Mouse (Mus musculus) kidney, embryonic 16.5 days (tissue): ENCODE results near the gene Ppp1r14c. TPM values are rescaled to one million over a fixed set of nuclear protein-coding genes. Genes with fewer than 3 reads are reported as not detected.
"Not testable (repeated sequence)": the region's sequence is repeated elsewhere in the genome, so short reads cannot be mapped to it uniquely, and the experiment has no call there.

Source experiments
- ATAC-seq: fragments of 200-750 bp; cut with Nextera tagmentation; 2 replicates; pipeline ENCODE4 v1.8.0; 2017; ENCODE audit warnings: moderate TSS enrichment; ENCODE audit not compliant: low FRiP score, low TSS enrichment
- H3K27ac ChIP-seq: fragments of 300-500 bp; sonication (generic); 2 replicates; pipeline ENCODE4 v1.5.1; 2014; ENCODE audit warnings: low read length
- H3K27me3 ChIP-seq: fragments of 300-500 bp; sonication (generic); 2 replicates; pipeline ENCODE4 v1.6.1; 2014; ENCODE audit warnings: low read length, control low read depth, mixed read lengths; ENCODE audit not compliant: insufficient read depth
- H3K36me3 ChIP-seq: fragments of 300-500 bp; sonication (generic); 2 replicates; pipeline ENCODE4 v1.6.1; 2014; ENCODE audit warnings: low read length, control low read depth, mixed read lengths; ENCODE audit not compliant: insufficient read depth
- H3K4me1 ChIP-seq: fragments of 300-500 bp; sonication (generic); 2 replicates; pipeline ENCODE4 v1.6.1; 2014; ENCODE audit warnings: low read length, control low read depth, mixed read lengths; ENCODE audit not compliant: insufficient read depth
- H3K4me2 ChIP-seq: fragments of 300-500 bp; sonication (generic); replicated peaks from 2 replicates; pipeline ENCODE4 v1.6.1; 2014; ENCODE audit warnings: low read depth, low read length
- H3K4me3 ChIP-seq: fragments of 300-500 bp; sonication (generic); 2 replicates; pipeline ENCODE4 v1.5.1; 2014; ENCODE audit warnings: mild to moderate bottlenecking, low read length
- H3K9ac ChIP-seq: fragments of 300-500 bp; sonication (generic); replicated peaks from 2 replicates; pipeline ENCODE4 v1.6.1; 2014; ENCODE audit warnings: low read length
- H3K9me3 ChIP-seq: fragments of 300-500 bp; sonication (generic); 2 replicates; pipeline ENCODE4 v1.6.1; 2016; ENCODE audit warnings: low read length, control low read depth
- whole genome bisulfite sequencing: fragments of 180-500 bp; shearing (Covaris S2); extraction: QIAGEN DNeasy Blood & Tissue Kit; methylation state at CpG from one replicate; pipeline ENCODE4 v1.1.7; 2014; 5-methylcytosine and 5-hydroxymethylcytosine counted together
- polyA plus RNA-seq: library from polyadenylated mRNA; unstranded; fragments of >200 nt; fragmentation: Nextera tagmentation; extraction: Ambion mirVana; gene quantifications from 2 replicates; pipeline ENCODE4 v1.2.1, GENCODE M21; 2015

Ppp1r14c gene
- polyA plus RNA-seq, 1 experiment from 2014 or later = 8.0 TPM

- Histone ChIP-seq H3K36me3 (no peaks in the 10 kb centered on the region), H3K9me3 (no peaks in the 10 kb centered on the region), H3K4me3 (no peak overlapping the region), H3K4me1 (no peaks in the 10 kb centered on the region), H3K27ac (no peak overlapping the region), H3K9ac (no peak overlapping the region), H3K27me3 (no peaks in the 10 kb centered on the region), H3K4me2 (no peak overlapping the region)
- no peak for ATAC-seq
- 83% methylated on average over 3 of the region's 3 CpGs for WGBS
Observed at GRCm38 (mm10) chr10:3452822-3453475, 87.1 kb downstream of the Ppp1r14c start.

GRCm38 (mm10) chr10:3458686-3459085 lies 92.8 kb downstream of the Ppp1r14c start:
- no peak for ATAC-seq
- no peak overlapping the region for H3K4me2 ChIP-seq
- no peak overlapping the region for H3K9ac ChIP-seq
- H3K4me1 ChIP-seq = no peaks in the 10 kb centered on the region
- no peaks in the 10 kb centered on the region for H3K9me3 ChIP-seq
- no peaks in the 10 kb centered on the region for H3K27me3 ChIP-seq
- H3K27ac ChIP-seq = no peak overlapping the region
- no peak overlapping the region for H3K4me3 ChIP-seq
- whole genome bisulfite sequencing = 80% methylated on average over 1 of the region's 1 CpGs
- no peaks in the 10 kb centered on the region for H3K36me3 ChIP-seq

GRCm38 (mm10) chr10:3460841-3461240 lies 95.0 kb downstream of the Ppp1r14c start:
- no peak overlapping the region for H3K9ac ChIP-seq
- H3K36me3 ChIP-seq = no peaks in the 10 kb centered on the region
- no peak overlapping the region for H3K27ac ChIP-seq
- H3K4me1 ChIP-seq = no peaks in the 10 kb centered on the region
- H3K4me3 ChIP-seq = no peak overlapping the region
- no peaks in the 10 kb centered on the region for H3K27me3 ChIP-seq
- no peak overlapping the region for H3K4me2 ChIP-seq
- H3K9me3 ChIP-seq = no peaks in the 10 kb centered on the region
- 86% methylated on average over 1 of the region's 1 CpGs for WGBS
- ATAC-seq = no peak

DNA sequence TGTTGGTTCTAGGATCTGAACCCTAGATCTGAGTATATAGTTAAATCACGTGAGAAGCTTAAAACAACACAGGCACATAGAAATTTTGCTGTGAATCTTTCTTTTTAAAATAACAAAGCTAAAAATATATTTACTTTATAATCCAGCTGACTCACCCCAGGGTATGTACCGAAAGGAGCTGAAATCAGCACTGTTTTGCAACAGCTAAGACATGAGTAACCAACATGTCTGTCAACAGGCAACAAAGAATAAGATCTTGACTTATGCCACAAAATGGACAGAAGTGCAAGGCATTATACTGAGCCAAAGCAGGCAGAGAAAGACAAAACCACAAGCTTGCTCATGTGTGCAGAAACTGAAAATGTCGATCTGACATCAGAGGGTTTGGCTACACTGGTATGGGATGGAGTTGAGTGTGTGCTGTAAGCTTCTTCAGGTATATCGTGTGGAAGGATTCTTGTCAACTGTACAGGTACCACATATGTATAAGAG lies 100.3 kb downstream of the Ppp1r14c start:
- 81% methylated on average over 4 of the region's 4 CpGs for WGBS
- Histone ChIP-seq H3K4me2 (no peak overlapping the region), H3K36me3 (no peaks in the 10 kb centered on the region), H3K4me1 (0 out of 2 replicates have a peak, but pooled peaks cover 9% of the 10 kb centered on the region), H3K4me3 (no peak overlapping the region), H3K9me3 (no peaks in the 10 kb centered on the region), H3K27ac (no peak overlapping the region), H3K9ac (no peak overlapping the region), H3K27me3 (no peaks in the 10 kb centered on the region)
- ATAC-seq = no peak

DNA sequence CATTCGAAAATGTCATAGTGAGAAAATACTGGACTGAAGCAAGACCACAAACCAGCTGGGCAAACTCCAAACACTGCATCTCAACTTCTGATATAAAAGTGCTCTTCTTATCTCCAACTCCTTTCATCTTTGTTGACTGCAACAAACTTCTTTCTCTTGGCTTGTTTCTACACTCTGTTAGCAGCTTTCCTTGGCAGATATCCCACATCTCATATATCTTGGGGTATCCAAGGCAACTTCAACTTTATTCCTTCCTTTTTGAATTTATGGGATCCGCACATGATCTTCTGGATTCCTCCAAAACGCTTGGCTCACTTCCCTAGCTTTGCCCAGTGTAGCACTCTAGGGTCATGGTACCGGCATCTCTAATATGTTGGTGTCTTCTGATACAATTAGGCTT lies 102.7 kb downstream of the Ppp1r14c start:
- no peaks in the 10 kb centered on the region for H3K9me3 ChIP-seq
- 62% methylated on average over 4 of the region's 4 CpGs for WGBS
- no peak overlapping the region for H3K4me3 ChIP-seq
- H3K9ac ChIP-seq = no peak overlapping the region
- 0 out of 2 replicates have a peak, but pooled peaks cover 9% of the 10 kb centered on the region for H3K4me1 ChIP-seq
- no peak overlapping the region for H3K4me2 ChIP-seq
- no peak overlapping the region for H3K27ac ChIP-seq
- no peaks in the 10 kb centered on the region for H3K27me3 ChIP-seq
- no peaks in the 10 kb centered on the region for H3K36me3 ChIP-seq
- ATAC-seq = no peak

- no peak overlapping the region for H3K9ac ChIP-seq
- H3K4me3 ChIP-seq = no peak overlapping the region
- H3K27ac ChIP-seq = no peak overlapping the region
- 60% methylated on average over 1 of the region's 1 CpGs for WGBS
- no peaks in the 10 kb centered on the region for H3K36me3 ChIP-seq
- H3K9me3 ChIP-seq = no peaks in the 10 kb centered on the region
- no peaks in the 10 kb centered on the region for H3K27me3 ChIP-seq
- no peak for ATAC-seq
- no peak overlapping the region for H3K4me2 ChIP-seq
- no peaks in the 10 kb centered on the region for H3K4me1 ChIP-seq
Observed at GRCm38 (mm10) chr10:3476611-3477010, 110.8 kb downstream of the Ppp1r14c start.

DNA sequence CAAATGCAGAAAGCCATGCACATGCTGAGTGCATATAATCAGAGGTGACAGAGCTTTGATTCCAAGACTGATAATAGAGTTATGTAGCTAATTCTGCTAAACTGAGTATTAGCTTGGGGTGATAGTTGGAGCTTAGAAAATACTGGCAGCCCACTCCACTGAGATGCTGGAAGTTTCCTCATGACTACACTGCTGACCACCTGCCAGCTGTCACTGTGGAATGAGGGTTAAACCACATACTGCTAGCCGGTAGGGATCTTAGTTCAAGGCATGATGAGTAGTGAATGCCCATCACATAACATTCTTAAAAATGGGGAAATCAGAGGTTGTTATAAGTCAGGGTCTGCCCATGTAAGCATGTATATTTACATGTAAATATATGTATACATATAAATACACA lies 113.9 kb downstream of the Ppp1r14c start:
- no peak overlapping the region for H3K4me3 ChIP-seq
- no peaks in the 10 kb centered on the region for H3K4me1 ChIP-seq
- no peak overlapping the region for H3K4me2 ChIP-seq
- H3K27ac ChIP-seq = no peak overlapping the region
- H3K27me3 ChIP-seq = no peaks in the 10 kb centered on the region
- H3K36me3 ChIP-seq = no peaks in the 10 kb centered on the region
- no peak for ATAC-seq
- H3K9ac ChIP-seq = no peak overlapping the region
- 78% methylated on average over 1 of the region's 1 CpGs for WGBS
- H3K9me3 ChIP-seq = peaks cover 6% of the 10 kb centered on the region; the same call in 1 of the 2 replicates

DNA sequence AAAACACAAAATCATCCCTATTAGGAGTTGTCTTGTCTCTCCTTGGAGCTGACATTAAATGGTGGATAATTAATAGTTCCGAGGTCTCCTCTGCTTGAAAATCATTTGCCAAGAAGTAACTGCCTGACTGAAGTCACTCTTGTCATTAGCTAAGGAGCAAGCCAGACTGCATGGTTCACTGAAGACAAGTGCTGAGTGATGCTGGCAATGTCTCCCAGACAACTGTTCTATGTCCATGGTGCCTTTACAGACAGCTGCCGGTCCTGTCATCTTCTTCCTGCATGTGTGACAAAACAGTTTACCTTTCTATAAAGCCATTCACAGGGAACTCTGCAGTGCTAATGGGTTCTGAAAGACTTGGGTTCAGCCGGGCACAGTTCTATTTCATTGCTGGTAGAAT lies 124.2 kb downstream of the Ppp1r14c start:
- no peaks in the 10 kb centered on the region for H3K27me3 ChIP-seq
- H3K4me2 ChIP-seq = no peak overlapping the region
- H3K36me3 ChIP-seq = no peaks in the 10 kb centered on the region
- H3K9ac ChIP-seq = no peak overlapping the region
- 77% methylated on average over 3 of the region's 3 CpGs for WGBS
- no peak overlapping the region for H3K27ac ChIP-seq
- H3K4me3 ChIP-seq = no peak overlapping the region
- H3K9me3 ChIP-seq = no peaks in the 10 kb centered on the region
- H3K4me1 ChIP-seq = no peaks in the 10 kb centered on the region
- no peak for ATAC-seq

GRCm38 (mm10) chr10:3496791-3497190 lies 130.9 kb downstream of the Ppp1r14c start:
- H3K27me3 ChIP-seq = no peaks in the 10 kb centered on the region
- ATAC-seq = no peak

GRCm38 (mm10) chr10:3500846-3501245 lies 135.0 kb downstream of the Ppp1r14c start:
- not testable (repeated sequence) for ATAC-seq, H3K4me3 ChIP-seq, H3K27ac ChIP-seq, H3K27me3 ChIP-seq, H3K36me3 ChIP-seq, H3K4me2 ChIP-seq, H3K9ac ChIP-seq, H3K9me3 ChIP-seq, H3K4me1 ChIP-seq
- 83% methylated on average over 6 of the region's 6 CpGs for WGBS

More at GRCm38 (mm10) chr10:3496791-3497190, 130.9 kb downstream of the Ppp1r14c start:
- no peak overlapping the region for H3K4me3 ChIP-seq
- WGBS = 75% methylated on average over 2 of the region's 2 CpGs
- H3K9ac ChIP-seq = no peak overlapping the region
- no peak overlapping the region for H3K27ac ChIP-seq
- H3K36me3 ChIP-seq = no peaks in the 10 kb centered on the region
- peaks cover 6% of the 10 kb centered on the region; the same call in 1 of the 2 replicates for H3K9me3 ChIP-seq
- H3K4me1 ChIP-seq = no peaks in the 10 kb centered on the region
- H3K4me2 ChIP-seq = no peak overlapping the region
